Mouse (Mus musculus) embryonic fibroblast, embryonic 13.5 days (primary cell): ENCODE measurements at regions not wholly inside any gene's neighbourhood (a gene's known extent, or its start where the extent isn't known, plus 50 kb on each side); places are given as distances from the start of the nearest gene placed in this dataset.

Source experiments
- H3K27ac ChIP-seq: 2 replicates; pipeline ENCODE4 v1.5.1; 2012; ENCODE audit warnings: low read length, control low read depth, inconsistent platforms; ENCODE audit not compliant: insufficient read depth
- H3K4me1 ChIP-seq: 2 replicates; pipeline ENCODE4 v1.6.1; 2011; ENCODE audit warnings: low read length; ENCODE audit not compliant: control insufficient read depth, insufficient read depth
- H3K4me3 ChIP-seq: 2 replicates; pipeline ENCODE4 v1.5.1; 2011; ENCODE audit warnings: mild to moderate bottlenecking, control low read depth, low read length; ENCODE audit not compliant: insufficient read depth
- CTCF ChIP-seq: IDR thresholded peaks from 2 replicates; pipeline ENCODE4 v1.5.1; 2011; ENCODE audit warnings: mild to moderate bottlenecking, control low read depth, low read length, moderate library complexity, borderline replicate concordance; ENCODE audit not compliant: insufficient read depth
- POLR2A ChIP-seq: IDR thresholded peaks from 2 replicates; pipeline ENCODE4 v1.6.1; 2011; ENCODE audit warnings: low read depth, mild to moderate bottlenecking, control low read depth, low read length, moderate library complexity

- Histone ChIP-seq H3K27ac (no peak overlapping the region), H3K4me1 (peaks cover 6% of the 10 kb centered on the region), H3K4me3 (no peak overlapping the region)
- TF ChIP-seq CTCF = no peak
- TF ChIP-seq POLR2A = no peak
Measured at GRCm38 (mm10) chr12:71538691-71539090, 229.0 kb downstream of the Dact1 start.

- no peak overlapping the region for H3K4me3 ChIP-seq
- TF ChIP-seq POLR2A = no peak
- no peak for TF ChIP-seq CTCF
- H3K27ac ChIP-seq = no peak overlapping the region
- H3K4me1 ChIP-seq = peaks cover 9% of the 10 kb centered on the region
Measured at GRCm38 (mm10) chr12:71540279-71540678, 230.6 kb downstream of the Dact1 start.

GRCm38 (mm10) chr12:71541961-71542360 lies 232.3 kb downstream of the Dact1 start:
- H3K4me3 ChIP-seq = no peak overlapping the region
- H3K4me1 ChIP-seq = peaks cover 10% of the 10 kb centered on the region
- H3K27ac ChIP-seq = no peak overlapping the region; the same call in 1 of the 2 replicates
- TF ChIP-seq CTCF (no peak), POLR2A (no peak)

GRCm38 (mm10) chr12:71543571-71544119 lies 234.0 kb downstream of the Dact1 start:
- Histone ChIP-seq H3K27ac (peak overlapping the region; percentile 42; the same call in 1 of the 2 replicates), H3K4me3 (no peak overlapping the region), H3K4me1 (peaks cover 13% of the 10 kb centered on the region)
- no peak for TF ChIP-seq POLR2A
- TF ChIP-seq CTCF = no peak

GRCm38 (mm10) chr12:71544401-71545159 lies 234.9 kb downstream of the Dact1 start:
- no peak for TF ChIP-seq CTCF
- TF ChIP-seq POLR2A = no peak
- Histone ChIP-seq H3K4me1 (peaks cover 13% of the 10 kb centered on the region), H3K27ac (peak overlapping the region; percentile 42; the same call in 1 of the 2 replicates), H3K4me3 (no peak overlapping the region)

GRCm38 (mm10) chr12:71546523-71547265 lies 237.0 kb downstream of the Dact1 start:
- Histone ChIP-seq H3K4me3 (no peak overlapping the region), H3K4me1 (peaks cover 13% of the 10 kb centered on the region), H3K27ac (no peak overlapping the region)
- no peak for TF ChIP-seq CTCF
- no peak for TF ChIP-seq POLR2A

- TF ChIP-seq CTCF = no peak
- TF ChIP-seq POLR2A = no peak
- H3K4me1 ChIP-seq = 0 out of 2 replicates have a peak, but pooled peaks cover 6% of the 10 kb centered on the region
- no peak overlapping the region for H3K27ac ChIP-seq
- no peak overlapping the region for H3K4me3 ChIP-seq
Measured at GRCm38 (mm10) chr12:71549336-71549735, 239.7 kb downstream of the Dact1 start.

GRCm38 (mm10) chr12:71554212-71554611 lies 244.5 kb downstream of the Dact1 start:
- Histone ChIP-seq H3K4me3 (no peak overlapping the region), H3K27ac (no peak overlapping the region), H3K4me1 (no peaks in the 10 kb centered on the region)
- no peak for TF ChIP-seq POLR2A
- no peak for TF ChIP-seq CTCF

GRCm38 (mm10) chr12:71561259-71561658 lies 251.6 kb downstream of the Dact1 start:
- TF ChIP-seq CTCF = no peak
- TF ChIP-seq POLR2A = no peak
- H3K4me3 ChIP-seq = no peak overlapping the region
- peak overlapping the region; percentile 55 for H3K27ac ChIP-seq
- 0 out of 2 replicates have a peak, but pooled peaks cover 2% of the 10 kb centered on the region for H3K4me1 ChIP-seq

GRCm38 (mm10) chr12:71561918-71562572 lies 252.4 kb downstream of the Dact1 start:
- no peak overlapping the region for H3K27ac ChIP-seq
- TF ChIP-seq CTCF (no peak), POLR2A (no peak)
- no peak overlapping the region for H3K4me3 ChIP-seq
- 0 out of 2 replicates have a peak, but pooled peaks cover 2% of the 10 kb centered on the region for H3K4me1 ChIP-seq
